Mouse (Mus musculus): ENCODE data around the gene Dmrtc1a. TPM values are rescaled to one million over a fixed set of nuclear protein-coding genes. Genes with fewer than 3 reads are reported as not detected.
A peak's percentile ranks its signal among the peaks of the same experiment; 100 is the strongest.
"Not testable (repeated sequence)": the region's sequence is repeated elsewhere in the genome, so short reads cannot be mapped to it uniquely, and the experiment has no call there.

Dmrtc1a gene
- polyA plus RNA-seq (2012; ENCODE audit: insufficient read depth, insufficient read length, missing spikeins): 1.5 TPM in 1 of 2 replicates, not detected in the other

DNA sequence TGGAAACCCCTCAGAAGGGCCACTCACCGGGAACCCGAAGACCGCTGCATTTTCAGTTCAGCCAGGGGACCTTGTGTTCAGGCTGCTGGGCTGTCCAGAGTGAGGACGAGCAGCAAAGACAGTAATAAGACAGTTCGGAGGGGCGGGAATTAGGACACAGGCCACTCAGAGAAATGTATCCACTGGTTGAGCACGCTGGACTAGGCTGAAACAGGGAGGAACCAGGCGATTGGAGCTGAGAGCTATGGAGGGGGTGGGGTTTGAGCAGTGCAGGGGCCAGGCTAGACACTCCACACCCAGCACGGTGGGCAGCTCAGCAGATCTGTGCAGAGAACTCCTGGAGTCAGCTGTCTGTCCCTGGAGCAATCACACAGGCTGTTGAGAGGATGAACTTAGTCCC is at the start of gene Dmrtc1a, which contains the start of gene 1700011M02Rik:
TSS of gene Dmrtc1a (minus strand) at position 101 of the 400 bp plus-strand sequence.
TSS of gene 1700011M02Rik (plus strand) at position 319 of the 400 bp plus-strand sequence.
- not testable (repeated sequence) for H3K4me3 ChIP-seq (ENCODE audit: insufficient read depth, low read depth, low read length); H3K27ac ChIP-seq (replicated peaks; ENCODE audit: low read depth, low read length); H3K4me1 ChIP-seq (ENCODE audit: control insufficient read depth, insufficient read depth, insufficient read length, low read length)

DNA sequence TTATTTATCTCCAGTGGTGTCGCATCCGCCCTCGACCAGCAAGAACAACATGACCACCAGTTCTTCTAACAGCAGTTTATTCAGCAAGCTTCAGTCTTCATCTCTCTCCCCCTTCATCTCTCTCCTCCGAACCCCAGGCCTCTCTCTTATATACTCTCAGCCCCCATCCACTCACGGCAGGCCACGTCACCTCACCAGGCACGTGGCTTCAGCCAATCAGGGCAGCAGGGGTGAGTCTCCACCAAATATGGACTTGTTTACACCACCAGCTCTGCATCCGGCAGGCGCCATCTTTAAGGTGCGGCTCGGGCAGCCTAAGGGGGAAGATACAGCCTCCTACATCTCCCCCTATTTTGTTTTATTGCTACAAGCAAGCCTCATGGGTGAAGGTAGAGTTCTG is 41.6 kb upstream of the Dmrtc1a start:
- H3K4me3 ChIP-seq (ENCODE audit: insufficient read depth, low read depth, low read length); H3K4me1 ChIP-seq (ENCODE audit: control insufficient read depth, insufficient read depth, insufficient read length, low read length); H3K27ac ChIP-seq (replicated peaks; ENCODE audit: low read depth, low read length): not testable (repeated sequence)

DNA sequence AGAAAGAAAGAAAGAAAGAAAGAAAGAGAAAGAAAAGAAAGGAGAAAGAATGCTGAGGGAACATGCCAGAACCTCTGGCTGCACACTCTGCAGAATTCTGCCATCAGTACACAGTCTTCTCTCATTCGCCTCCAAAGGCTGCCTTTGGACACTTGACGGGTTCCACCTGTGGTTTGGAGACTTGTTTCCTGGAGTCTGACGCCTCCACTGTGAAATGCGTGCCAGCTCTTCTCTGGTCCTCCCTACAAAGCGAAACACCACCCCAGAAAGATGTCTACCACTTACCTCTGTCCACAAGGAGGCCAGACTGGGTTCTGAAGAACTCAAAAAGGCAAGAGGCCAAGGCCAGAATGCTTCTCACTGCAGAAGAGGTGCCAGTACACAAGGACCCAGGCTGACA is 28.3 kb upstream of the Dmrtc1a start:
- Histone ChIP-seq H3K27ac (replicated peaks; ENCODE audit: low read depth, low read length) (no peak overlapping the region), H3K4me3 (ENCODE audit: insufficient read depth, low read depth, low read length) (no peak overlapping the region), H3K4me1 (ENCODE audit: control insufficient read depth, insufficient read depth, insufficient read length, low read length) (no peaks in the 10 kb centered on the region)

DNA sequence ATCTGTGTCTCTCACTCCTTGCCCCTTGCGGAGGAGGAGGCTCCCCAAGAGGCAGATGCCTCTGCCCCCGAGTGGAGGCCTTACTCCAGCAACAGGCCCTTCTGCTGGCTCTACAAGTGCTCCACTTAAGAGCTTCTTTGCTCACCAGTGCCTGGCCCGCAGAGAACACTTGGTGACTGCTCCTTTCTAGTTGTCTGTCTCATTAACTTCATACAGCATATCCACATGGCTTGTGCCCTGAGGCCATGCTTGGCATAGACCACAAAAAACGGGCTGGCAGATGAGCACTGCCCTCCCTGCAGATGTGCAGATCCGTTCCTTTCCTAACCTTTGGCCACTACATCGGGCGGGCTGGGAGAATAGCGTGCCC is 25.9 kb upstream of the Dmrtc1a start:
- Histone ChIP-seq H3K27ac (replicated peaks; ENCODE audit: low read depth, low read length) (no peak overlapping the region), H3K4me3 (ENCODE audit: insufficient read depth, low read depth, low read length) (no peak overlapping the region), H3K4me1 (ENCODE audit: control insufficient read depth, insufficient read depth, insufficient read length, low read length) (no peaks in the 10 kb centered on the region)

DNA sequence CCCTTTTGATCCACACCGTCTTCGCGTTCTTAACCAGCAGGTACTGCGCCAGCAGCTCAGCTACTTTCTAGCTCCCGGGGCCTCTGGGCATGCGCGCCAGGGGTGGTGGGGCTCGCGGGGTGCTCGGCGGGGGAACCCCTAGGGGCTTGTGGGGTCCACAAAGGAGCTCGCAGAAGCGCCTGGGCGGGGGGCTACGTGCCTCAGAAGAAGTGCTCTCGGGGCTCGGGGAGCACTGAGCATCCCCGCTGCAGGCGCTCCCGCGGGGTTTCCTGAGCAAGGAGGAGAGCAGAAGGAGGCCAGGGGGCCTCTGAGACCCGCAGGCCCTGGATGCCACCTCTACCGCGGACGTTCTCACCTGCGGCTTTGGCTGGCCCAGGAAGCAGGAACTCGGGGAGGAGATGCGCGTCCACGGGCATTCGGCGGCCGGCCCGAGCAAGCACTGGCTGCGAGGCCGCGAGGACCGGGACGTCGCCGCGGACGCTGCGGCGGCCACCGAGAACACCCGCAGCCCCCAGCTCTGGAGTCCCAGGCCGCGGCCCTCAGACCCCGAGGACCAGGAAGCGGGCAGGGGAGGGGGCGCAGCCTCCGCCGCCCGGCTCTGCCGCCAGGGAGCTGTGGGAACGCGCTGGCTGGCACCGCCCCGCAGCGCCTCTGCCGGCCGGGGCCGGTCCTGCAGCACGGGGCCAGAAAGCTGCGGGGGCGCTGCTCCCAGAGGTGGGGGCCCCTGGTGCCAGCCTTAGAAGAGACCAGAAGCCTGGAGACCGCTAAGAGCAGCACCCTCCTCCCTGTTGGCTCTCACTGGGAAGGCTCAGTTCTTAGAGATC is 25.3 kb upstream of the Dmrtc1a start:
- no peaks in the 10 kb centered on the region for H3K4me1 ChIP-seq (ENCODE audit: control insufficient read depth, insufficient read depth, insufficient read length, low read length)
- H3K27ac ChIP-seq (replicated peaks; ENCODE audit: low read depth, low read length): no peak overlapping the region
- H3K4me3 ChIP-seq (ENCODE audit: insufficient read depth, low read depth, low read length): peak overlapping the region; percentile 49; the same call in 1 of the 2 replicates

DNA sequence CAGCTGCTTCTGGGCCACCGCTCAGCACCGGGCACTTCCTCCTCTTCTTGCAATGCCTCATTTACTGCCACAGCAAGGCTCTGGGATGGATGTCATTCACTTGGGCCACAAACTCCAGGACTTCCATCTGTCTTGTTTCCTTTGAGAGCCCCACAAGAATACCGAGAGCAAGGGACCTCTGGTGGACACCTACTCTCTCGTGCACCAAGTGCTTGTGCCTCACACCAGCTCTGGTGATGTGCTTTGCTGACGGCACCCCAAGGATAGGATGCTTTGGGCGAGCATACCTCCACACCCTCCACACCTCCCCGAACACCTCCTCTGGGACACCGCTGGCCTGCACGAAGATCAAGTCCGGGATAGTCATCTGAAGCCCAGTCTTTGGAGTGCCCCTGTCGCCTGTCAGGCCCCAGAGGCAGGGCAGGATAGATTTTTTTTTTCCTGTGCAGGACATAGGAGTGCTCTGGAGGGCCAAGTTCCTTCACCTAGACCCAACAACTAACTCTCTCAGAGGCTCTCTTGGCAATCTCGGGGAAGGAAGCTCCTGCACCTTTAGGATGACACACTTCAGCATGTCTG is 24.6 kb upstream of the Dmrtc1a start:
- no peak overlapping the region for H3K4me3 ChIP-seq (ENCODE audit: insufficient read depth, low read depth, low read length)
- H3K27ac ChIP-seq (replicated peaks; ENCODE audit: low read depth, low read length): no peak overlapping the region
- H3K4me1 ChIP-seq (ENCODE audit: control insufficient read depth, insufficient read depth, insufficient read length, low read length): no peaks in the 10 kb centered on the region

DNA sequence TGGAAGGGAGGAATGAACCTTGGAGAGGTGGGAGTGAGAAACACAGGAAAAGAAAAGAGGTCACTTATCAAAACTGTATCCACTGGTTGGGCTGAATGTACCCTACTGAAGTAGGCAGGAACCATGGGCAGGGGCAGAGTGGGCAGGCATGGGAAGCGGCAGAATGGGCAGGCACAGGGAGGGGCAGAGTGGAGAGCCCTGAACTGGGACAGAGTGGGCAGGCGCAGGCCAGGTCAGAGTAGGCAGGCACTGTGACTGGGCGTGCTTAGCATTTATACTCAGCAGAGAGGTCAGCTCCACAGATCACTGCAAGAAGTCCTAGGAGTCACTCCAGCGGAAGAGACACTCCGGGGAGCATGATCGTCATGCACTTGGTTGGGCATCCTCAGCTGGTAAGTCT is 19.6 kb upstream of the Dmrtc1a start, which contains the start of gene 1700018G05Rik:
TSS of gene 1700018G05Rik (plus strand) at position 301 of the 400 bp plus-strand sequence.
- H3K4me3 ChIP-seq (ENCODE audit: insufficient read depth, low read depth, low read length); H3K4me1 ChIP-seq (ENCODE audit: control insufficient read depth, insufficient read depth, insufficient read length, low read length); H3K27ac ChIP-seq (replicated peaks; ENCODE audit: low read depth, low read length): not testable (repeated sequence)

DNA sequence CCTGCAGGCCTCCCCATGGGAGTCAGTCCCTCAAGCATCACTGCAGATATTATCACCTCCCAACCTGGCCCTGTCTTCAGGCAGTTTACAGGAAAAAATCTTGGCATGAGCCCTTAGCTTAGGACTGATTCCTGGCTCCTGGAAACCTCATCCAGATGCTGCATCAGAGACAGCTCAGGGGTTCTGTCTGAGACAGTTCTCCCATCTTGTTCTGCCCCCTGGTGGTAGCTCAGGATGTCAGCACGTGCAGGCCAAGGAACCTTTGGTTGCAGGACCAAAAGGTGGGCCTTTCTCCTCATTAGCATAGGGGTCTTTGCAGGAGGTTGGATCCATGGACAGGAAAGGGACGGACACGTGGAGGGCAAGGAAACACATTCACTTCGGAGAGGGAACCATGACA is 18.2 kb upstream of the Dmrtc1a start:
- not testable (repeated sequence) for H3K4me1 ChIP-seq (ENCODE audit: control insufficient read depth, insufficient read depth, insufficient read length, low read length); H3K4me3 ChIP-seq (ENCODE audit: insufficient read depth, low read depth, low read length); H3K27ac ChIP-seq (replicated peaks; ENCODE audit: low read depth, low read length)

DNA sequence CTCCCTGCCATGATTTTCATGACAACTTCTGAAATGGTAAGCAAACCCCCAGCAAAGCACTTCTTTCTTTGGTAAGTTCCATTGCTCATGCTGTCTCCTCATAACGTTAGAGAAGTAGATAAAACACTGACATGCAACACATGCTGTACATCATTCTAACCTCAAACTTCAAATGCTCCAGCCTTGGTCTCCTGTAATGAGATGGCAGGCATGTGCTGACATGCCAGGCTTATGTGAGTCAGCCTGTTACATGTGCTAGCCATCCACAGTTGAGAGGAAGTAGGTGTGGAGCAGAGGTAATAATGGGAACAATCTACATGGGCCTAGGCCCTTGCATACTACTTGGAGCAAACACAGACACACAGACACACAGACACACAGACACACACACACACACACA is 6.3 kb upstream of the Dmrtc1a start:
- not testable (repeated sequence) for H3K27ac ChIP-seq (replicated peaks; ENCODE audit: low read depth, low read length)

DNA sequence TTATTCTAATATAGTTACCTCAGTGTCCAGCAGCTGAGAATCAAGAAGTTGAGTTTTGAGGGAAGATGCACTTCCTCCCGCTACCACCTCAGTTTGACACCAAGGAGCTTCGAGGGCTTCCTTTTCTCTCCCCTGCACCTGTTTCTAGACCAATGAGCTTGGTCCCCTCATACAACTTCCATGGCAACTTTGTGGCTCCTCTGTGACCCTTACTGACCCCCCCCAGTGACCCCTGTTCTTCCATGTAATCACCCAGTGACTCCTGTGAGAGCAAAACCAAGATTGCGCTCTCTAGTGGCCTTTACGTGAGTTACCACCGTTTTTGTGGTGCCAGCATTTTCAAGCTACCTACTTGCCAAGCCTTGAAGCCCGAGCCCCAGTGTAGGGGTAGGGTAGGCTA is 40.6 kb downstream of the Dmrtc1a start, which contains the start of gene 1700031F05Rik:
TSS of gene 1700031F05Rik (minus strand) at position 101 of the 400 bp plus-strand sequence.
- H3K4me3 ChIP-seq (ENCODE audit: insufficient read depth, low read depth, low read length): no peak within 1 kb of the TSS
- H3K4me1 ChIP-seq (ENCODE audit: control insufficient read depth, insufficient read depth, insufficient read length, low read length): no peaks in the 10 kb centered on the region
- H3K27ac ChIP-seq (replicated peaks; ENCODE audit: low read depth, low read length): no peak within 1 kb of the TSS

More for the DNA sequence above, 6.3 kb upstream of the Dmrtc1a start:
- not testable (repeated sequence) for H3K4me1 ChIP-seq (ENCODE audit: control insufficient read depth, insufficient read depth, insufficient read length, low read length); H3K4me3 ChIP-seq (ENCODE audit: insufficient read depth, low read depth, low read length)

DNA sequence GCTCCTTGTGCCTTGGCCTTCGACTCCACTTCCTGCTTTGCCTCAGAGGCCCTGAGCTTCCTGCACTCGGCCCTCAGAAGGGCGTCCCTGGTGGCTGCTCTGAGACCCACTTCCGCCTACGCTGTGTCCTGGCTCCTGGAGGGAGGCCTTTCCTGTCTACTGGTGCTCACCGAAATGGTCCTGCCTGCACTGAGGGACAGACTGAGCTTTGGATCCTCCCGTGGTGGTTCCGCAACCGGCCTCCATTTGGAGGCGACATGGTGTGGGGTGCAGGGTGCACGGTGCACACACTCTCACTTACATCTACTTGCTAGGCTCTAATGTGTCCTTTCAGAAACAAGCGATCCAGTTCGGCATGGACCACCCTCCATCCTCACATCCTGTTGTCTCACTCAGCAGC is 54.0 kb downstream of the Dmrtc1a start, which contains the start of gene Dmrtc1c2:
TSS of gene Dmrtc1c2 (minus strand) at position 101 of the 400 bp plus-strand sequence.
- H3K27ac ChIP-seq (replicated peaks; ENCODE audit: low read depth, low read length); H3K4me3 ChIP-seq (ENCODE audit: insufficient read depth, low read depth, low read length); H3K4me1 ChIP-seq (ENCODE audit: control insufficient read depth, insufficient read depth, insufficient read length, low read length): not testable (repeated sequence)

Other genes starting within 250 kb of the Dmrtc1a start
- not detected in 2 replicates for gene Gm3880, start 221.7 kb downstream of the Dmrtc1a start, polyA plus RNA-seq (2012; ENCODE audit: insufficient read depth, insufficient read length, missing spikeins)
- not detected in 2 replicates for gene Gm9112, start 201.1 kb downstream of the Dmrtc1a start, polyA plus RNA-seq (2012; ENCODE audit: insufficient read depth, insufficient read length, missing spikeins)
- gene Dmrtc1b, start 200.8 kb downstream of the Dmrtc1a start, polyA plus RNA-seq (2012; ENCODE audit: insufficient read depth, insufficient read length, missing spikeins): not detected in 2 replicates
- gene Dmrtc1c1, start 105.7 kb downstream of the Dmrtc1a start, polyA plus RNA-seq (2012; ENCODE audit: insufficient read depth, insufficient read length, missing spikeins): not detected in 2 replicates
- gene Dmrtc1c2, start 54.1 kb downstream of the Dmrtc1a start, polyA plus RNA-seq (2012; ENCODE audit: insufficient read depth, insufficient read length, missing spikeins): not detected in 2 replicates
- gene 1700031F05Rik, start 40.7 kb downstream of the Dmrtc1a start, polyA plus RNA-seq (2012; ENCODE audit: insufficient read depth, insufficient read length, missing spikeins): not detected in 2 replicates
- gene 1700011M02Rik, start 218 bp upstream of the Dmrtc1a start, polyA plus RNA-seq (2012; ENCODE audit: insufficient read depth, insufficient read length, missing spikeins): not detected in 2 replicates
- not detected in 2 replicates for gene 1700018G05Rik, start 19.7 kb upstream of the Dmrtc1a start, polyA plus RNA-seq (2012; ENCODE audit: insufficient read depth, insufficient read length, missing spikeins)

All from brown adipose tissue, adult 24 weeks (tissue).